Mouse (Mus musculus) thymus, adult 2 months (tissue): Measurements from ENCODE around the gene Ticam1.

Experiments
- CTCF ChIP-seq: fragments of 200-500 bp; IDR thresholded peaks from 2 replicates; pipeline ENCODE4 v1.5.1; 2012; ENCODE audit warnings: mild to moderate bottlenecking, control low read depth, low read length, moderate library complexity, borderline replicate concordance; ENCODE audit not compliant: control insufficient read depth, poor library complexity, insufficient read depth; ENCODE audit errors: extremely low read depth
- POLR2A ChIP-seq: fragments of 200-500 bp; IDR thresholded peaks from 2 replicates; pipeline ENCODE4 v1.6.1; 2012; ENCODE audit warnings: mild to moderate bottlenecking, low read length, control low read depth, moderate library complexity; ENCODE audit not compliant: control insufficient read depth, poor library complexity, insufficient read depth; ENCODE audit errors: extremely low read depth

DNA sequence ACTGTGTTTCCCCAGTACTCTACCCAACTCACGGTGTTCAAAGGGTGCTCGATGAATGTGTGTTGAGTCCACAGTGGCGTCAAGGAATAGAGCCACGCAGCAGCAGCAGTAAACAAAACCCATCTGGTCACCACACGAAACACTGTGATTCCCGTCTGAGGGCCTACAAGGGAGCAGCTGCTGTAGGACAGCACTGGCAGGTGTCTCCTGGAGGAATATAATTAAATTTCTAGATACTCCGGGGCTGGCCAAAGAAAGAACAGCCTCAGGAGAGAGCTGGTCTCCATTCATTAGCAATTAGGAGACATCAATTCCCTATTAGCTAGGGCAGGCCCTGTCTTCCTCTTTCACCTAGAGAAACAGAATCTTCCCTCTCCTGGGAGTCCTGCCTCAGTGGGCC, 31.0 kb downstream of the Ticam1 start:
- no peak for TF ChIP-seq POLR2A
- TF ChIP-seq CTCF, result no peak
